Mouse (Mus musculus): ENCODE measurements around the gene Bod1l. TPM values are rescaled to one million over a fixed set of nuclear protein-coding genes. Genes with fewer than 3 reads are reported as not detected.

The Bod1l gene
- polyA plus RNA-seq (2012; ENCODE audit: insufficient read depth, insufficient read length, low replicate concordance, missing spikeins): 80.0 TPM in 1 of 2 replicates, not detected in the other

- Histone ChIP-seq H3K4me1 (ENCODE audit: control insufficient read depth, insufficient read depth, low read length) (peaks cover 6% of the 10 kb centered on the region), H3K27ac (ENCODE audit: insufficient read depth, low read depth, low read length) (no peak within 1 kb of the TSS), H3K4me3 (ENCODE audit: insufficient read depth, low read depth, low read length) (peak within 1 kb of the TSS; percentile 93)
- under 1% methylated on average over 38 of the region's 38 CpGs for WGBS
- TF ChIP-seq POLR2A (IDR thresholded peaks at IDR 0.05; ENCODE audit: insufficient read depth, low read depth, low read length) (peak; percentile 29; the same call in 1 of the 2 replicates), CTCF (IDR thresholded peaks at IDR 0.05; ENCODE audit: insufficient read depth, low read depth, low read length) (0 out of 2 replicates have a peak, but pooled peaks have one; percentile 19)
Measured at GRCm38 (mm10) chr5:41844147-41844529, at the start of gene Bod1l. TSS of gene Bod1l (minus strand) at chr5:41844315.

- WGBS: 57% methylated on average over 6 of the region's 6 CpGs
- no peak overlapping the region for H3K4me3 ChIP-seq (ENCODE audit: insufficient read depth, low read depth, low read length)
- no peak overlapping the region for H3K27ac ChIP-seq (ENCODE audit: insufficient read depth, low read depth, low read length)
- TF ChIP-seq POLR2A (IDR thresholded peaks at IDR 0.05; ENCODE audit: insufficient read depth, low read depth, low read length): no peak
- TF ChIP-seq CTCF (IDR thresholded peaks at IDR 0.05; ENCODE audit: insufficient read depth, low read depth, low read length): no peak
- no peaks in the 10 kb centered on the region for H3K4me1 ChIP-seq (ENCODE audit: control insufficient read depth, insufficient read depth, low read length)
Measured at GRCm38 (mm10) chr5:41893351-41893750, 49.2 kb upstream of the Bod1l start.

- 76% methylated on average over 5 of the region's 5 CpGs for WGBS
- TF ChIP-seq POLR2A (IDR thresholded peaks at IDR 0.05; ENCODE audit: insufficient read depth, low read depth, low read length) (no peak), CTCF (IDR thresholded peaks at IDR 0.05; ENCODE audit: insufficient read depth, low read depth, low read length) (no peak)
- no peak overlapping the region for H3K4me3 ChIP-seq (ENCODE audit: insufficient read depth, low read depth, low read length)
- H3K4me1 ChIP-seq (ENCODE audit: control insufficient read depth, insufficient read depth, low read length): no peaks in the 10 kb centered on the region
- no peak overlapping the region for H3K27ac ChIP-seq (ENCODE audit: insufficient read depth, low read depth, low read length)
Measured at GRCm38 (mm10) chr5:41890871-41891270, 46.8 kb upstream of the Bod1l start.

DNA sequence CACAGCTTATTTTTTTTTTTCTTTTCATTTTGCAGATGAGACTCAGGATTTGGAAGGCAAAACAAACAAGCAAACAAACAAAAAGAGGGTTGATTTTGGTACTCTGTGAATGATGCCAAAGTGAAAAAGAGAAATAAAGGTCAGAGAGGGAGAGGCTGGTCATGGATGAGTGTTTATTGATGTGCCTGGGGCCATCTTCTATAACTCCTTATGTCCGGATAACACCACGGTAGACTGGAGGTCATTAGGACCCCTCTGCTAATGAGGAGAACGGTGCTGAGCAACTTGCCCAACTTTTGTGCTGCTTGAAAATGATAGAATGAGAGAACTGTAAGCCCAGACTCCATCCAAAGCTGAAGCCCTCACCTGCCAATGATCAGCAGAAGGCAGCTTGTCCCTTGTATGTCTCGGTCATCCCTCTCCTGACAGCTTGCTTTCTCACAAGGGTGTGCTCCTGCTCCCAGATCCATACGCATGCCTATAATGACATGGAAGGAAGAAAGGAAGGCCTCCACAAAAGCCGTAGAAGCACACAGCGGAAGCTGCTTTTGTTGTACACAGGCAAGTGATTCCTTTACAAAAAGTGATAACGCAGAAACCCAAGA lies 45.2 kb upstream of the Bod1l start:
- Histone ChIP-seq H3K27ac (ENCODE audit: insufficient read depth, low read depth, low read length) (no peak overlapping the region), H3K4me1 (ENCODE audit: control insufficient read depth, insufficient read depth, low read length) (no peaks in the 10 kb centered on the region), H3K4me3 (ENCODE audit: insufficient read depth, low read depth, low read length) (no peak overlapping the region)
- TF ChIP-seq CTCF (IDR thresholded peaks at IDR 0.05; ENCODE audit: insufficient read depth, low read depth, low read length) (no peak), POLR2A (IDR thresholded peaks at IDR 0.05; ENCODE audit: insufficient read depth, low read depth, low read length) (no peak)
- 73% methylated on average over 8 of the region's 8 CpGs for WGBS

GRCm38 (mm10) chr5:41888834-41889233 lies 44.7 kb upstream of the Bod1l start:
- H3K27ac ChIP-seq (ENCODE audit: insufficient read depth, low read depth, low read length): no peak overlapping the region
- TF ChIP-seq POLR2A (IDR thresholded peaks at IDR 0.05; ENCODE audit: insufficient read depth, low read depth, low read length): no peak
- TF ChIP-seq CTCF (IDR thresholded peaks at IDR 0.05; ENCODE audit: insufficient read depth, low read depth, low read length): no peak
- H3K4me1 ChIP-seq (ENCODE audit: control insufficient read depth, insufficient read depth, low read length): no peaks in the 10 kb centered on the region
- no peak overlapping the region for H3K4me3 ChIP-seq (ENCODE audit: insufficient read depth, low read depth, low read length)
- 42% methylated on average over 3 of the region's 3 CpGs for WGBS

- 12% methylated on average over 4 of the region's 4 CpGs for WGBS
- H3K27ac ChIP-seq (ENCODE audit: insufficient read depth, low read depth, low read length): no peak overlapping the region
- TF ChIP-seq CTCF (IDR thresholded peaks at IDR 0.05; ENCODE audit: insufficient read depth, low read depth, low read length) (no peak), POLR2A (IDR thresholded peaks at IDR 0.05; ENCODE audit: insufficient read depth, low read depth, low read length) (no peak)
- no peak overlapping the region for H3K4me3 ChIP-seq (ENCODE audit: insufficient read depth, low read depth, low read length)
- H3K4me1 ChIP-seq (ENCODE audit: control insufficient read depth, insufficient read depth, low read length): no peaks in the 10 kb centered on the region
Measured at GRCm38 (mm10) chr5:41887738-41888137, 43.6 kb upstream of the Bod1l start.

DNA sequence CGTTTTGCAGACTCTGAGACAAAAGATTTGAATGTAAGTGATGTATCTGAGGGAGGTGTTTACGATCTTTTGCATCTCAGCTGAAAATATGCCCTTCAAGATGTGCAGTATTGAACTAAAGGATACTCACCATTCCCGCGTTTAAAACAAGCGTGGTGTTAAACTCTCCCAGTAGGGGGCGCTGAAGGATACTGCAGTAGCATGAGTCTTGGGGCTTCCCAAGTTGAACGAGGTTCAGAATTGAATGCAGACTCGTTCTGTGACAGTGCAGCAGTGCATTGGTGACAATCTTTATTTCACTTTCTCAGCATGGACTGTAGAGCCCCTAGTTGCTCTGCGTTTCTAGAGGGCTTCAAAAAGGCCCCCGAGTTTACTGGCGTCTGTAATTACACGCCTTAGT lies 40.4 kb upstream of the Bod1l start:
- Histone ChIP-seq H3K4me3 (ENCODE audit: insufficient read depth, low read depth, low read length) (no peak overlapping the region), H3K27ac (ENCODE audit: insufficient read depth, low read depth, low read length) (no peak overlapping the region), H3K4me1 (ENCODE audit: control insufficient read depth, insufficient read depth, low read length) (no peaks in the 10 kb centered on the region)
- TF ChIP-seq POLR2A (IDR thresholded peaks at IDR 0.05; ENCODE audit: insufficient read depth, low read depth, low read length) (no peak), CTCF (IDR thresholded peaks at IDR 0.05; ENCODE audit: insufficient read depth, low read depth, low read length) (no peak)
- WGBS: 16% methylated on average over 12 of the region's 12 CpGs

GRCm38 (mm10) chr5:41871164-41871563 lies 27.0 kb upstream of the Bod1l start:
- Histone ChIP-seq H3K27ac (ENCODE audit: insufficient read depth, low read depth, low read length) (no peak overlapping the region), H3K4me3 (ENCODE audit: insufficient read depth, low read depth, low read length) (no peak overlapping the region), H3K4me1 (ENCODE audit: control insufficient read depth, insufficient read depth, low read length) (no peaks in the 10 kb centered on the region)
- WGBS: 57% methylated on average over 2 of the region's 2 CpGs
- TF ChIP-seq CTCF (IDR thresholded peaks at IDR 0.05; ENCODE audit: insufficient read depth, low read depth, low read length): no peak
- no peak for TF ChIP-seq POLR2A (IDR thresholded peaks at IDR 0.05; ENCODE audit: insufficient read depth, low read depth, low read length)

GRCm38 (mm10) chr5:41855781-41856180 lies 11.7 kb upstream of the Bod1l start:
- WGBS: 67% methylated on average over 2 of the region's 2 CpGs
- H3K27ac ChIP-seq (ENCODE audit: insufficient read depth, low read depth, low read length): no peak overlapping the region
- no peak overlapping the region for H3K4me3 ChIP-seq (ENCODE audit: insufficient read depth, low read depth, low read length)
- no peak for TF ChIP-seq POLR2A (IDR thresholded peaks at IDR 0.05; ENCODE audit: insufficient read depth, low read depth, low read length)
- no peak for TF ChIP-seq CTCF (IDR thresholded peaks at IDR 0.05; ENCODE audit: insufficient read depth, low read depth, low read length)
- no peaks in the 10 kb centered on the region for H3K4me1 ChIP-seq (ENCODE audit: control insufficient read depth, insufficient read depth, low read length)
